Mouse (Mus musculus) neural tube, postnatal 0 days (tissue): ENCODE measurements around the gene Gm20075. TPM values are rescaled to one million over a fixed set of nuclear protein-coding genes. Genes with fewer than 3 reads are reported as not detected.

Experiments used
- polyA plus RNA-seq: library from polyadenylated mRNA; unstranded; fragments of >200 nt; fragmentation: Nextera tagmentation; extraction: Ambion mirVana; gene quantifications from 2 replicates; pipeline ENCODE4 v1.2.1, GENCODE M21; 2015

Gm20075 gene
- polyA plus RNA-seq: 16.5 and 16.7 TPM in 2 replicates

GRCm38 (mm10) chr13:96081276-96081675, at the start of gene Gm20075:
Gene Gm20075, minus strand, starts transcription at chr13:96081376.

GRCm38 (mm10) chr13:96081754-96082153, 578 bp upstream of the Gm20075 start, which contains the start of gene Gm17190:
Gene Gm17190, plus strand, starts transcription at chr13:96082054.

Other genes with a start within 250 kb of the Gm20075 start
- 2.2 and 2.6 TPM in 2 replicates for gene Iqgap2, start 189.5 kb downstream of the Gm20075 start, polyA plus RNA-seq
- gene Gm17190, start 678 bp upstream of the Gm20075 start, polyA plus RNA-seq: 0.31 and 0.37 TPM in 2 replicates
- 47.9 and 48.0 TPM in 2 replicates for gene Sv2c, start 51.2 kb upstream of the Gm20075 start, polyA plus RNA-seq